Mouse (Mus musculus) cortical plate, adult 2 months (tissue): Measurements from ENCODE around the gene Ccdc91. TPM values are rescaled to one million over a fixed set of nuclear protein-coding genes. Genes with fewer than 3 reads are reported as not detected.

ENCODE experiments used
- H3K27ac ChIP-seq: fragments of 200-500 bp; 2 replicates; pipeline ENCODE4 v1.5.1; 2012; ENCODE audit warnings: low read length, control low read depth, inconsistent platforms; ENCODE audit not compliant: insufficient read depth
- H3K4me1 ChIP-seq: fragments of 200-500 bp; 2 replicates; pipeline ENCODE4 v1.6.1; 2011; ENCODE audit warnings: low read length; ENCODE audit not compliant: control insufficient read depth, insufficient read depth
- H3K4me3 ChIP-seq: fragments of 200-500 bp; 2 replicates; pipeline ENCODE4 v1.5.1; 2011; ENCODE audit warnings: mild to moderate bottlenecking, low read length, control low read depth; ENCODE audit not compliant: insufficient read depth
- CTCF ChIP-seq: fragments of 200-500 bp; IDR thresholded peaks from 2 replicates; pipeline ENCODE4 v1.5.1; 2011; ENCODE audit warnings: mild to moderate bottlenecking, control low read depth, low read length; ENCODE audit not compliant: insufficient read depth; ENCODE audit errors: extremely low read depth
- POLR2A ChIP-seq: fragments of 200-500 bp; IDR thresholded peaks from 2 replicates; pipeline ENCODE4 v1.6.1; 2011; ENCODE audit warnings: mild to moderate bottlenecking, low read length, control low read depth; ENCODE audit not compliant: insufficient read depth; ENCODE audit errors: extremely low read depth
- polyA plus RNA-seq: library from polyadenylated mRNA; depleted of rRNA; stranded (reverse); fragments of >200 nt; gene quantifications from 2 replicates; pipeline ENCODE4 v1.2.3, GENCODE M21; 2012; rRNA removed

Gene Ccdc91
- polyA plus RNA-seq, 1 experiment, result 31.3 TPM

DNA sequence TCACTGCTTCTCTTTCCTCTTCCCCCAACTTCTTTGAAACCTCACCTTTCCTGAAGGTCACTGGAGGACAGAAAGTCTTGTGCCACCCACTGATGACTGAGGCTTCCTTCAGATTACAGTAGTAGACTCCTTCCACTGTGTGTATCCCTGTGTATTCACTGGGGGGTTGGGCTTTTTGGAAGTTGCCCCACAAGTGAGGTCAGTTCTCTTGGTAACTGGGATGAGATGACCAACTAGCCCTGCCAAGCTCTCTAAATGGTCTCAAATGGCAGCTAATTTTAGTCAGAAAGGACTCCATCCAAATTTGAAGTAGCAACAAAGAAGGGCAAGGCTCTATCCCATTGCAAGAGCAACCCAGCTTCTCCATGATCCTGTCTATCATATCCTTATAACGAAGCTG, 195.7 kb downstream of the Ccdc91 start:
- Histone ChIP-seq H3K4me3 (no peak overlapping the region), H3K4me1 (no peaks in the 10 kb centered on the region), H3K27ac (no peak overlapping the region)
- TF ChIP-seq CTCF, result no peak
- TF ChIP-seq POLR2A, result no peak

DNA sequence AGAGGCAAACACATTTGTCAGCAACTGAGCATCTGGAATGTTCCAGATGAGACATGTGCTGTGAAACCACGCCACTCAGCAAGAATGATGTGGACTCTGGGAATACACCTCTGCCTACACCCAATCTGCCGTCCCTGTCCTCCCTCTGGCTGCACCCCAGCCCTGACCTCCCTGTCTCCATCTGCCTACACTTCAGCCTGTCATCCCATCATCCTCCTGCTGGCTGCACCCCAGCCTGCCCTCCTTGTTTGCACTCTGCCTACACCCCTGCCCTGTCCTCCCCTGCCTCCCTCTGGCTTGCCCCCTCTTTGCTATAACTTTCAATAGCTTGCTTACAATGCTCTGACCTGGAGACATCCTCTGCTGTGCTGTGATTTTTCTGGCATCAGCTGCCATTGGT, 196.9 kb downstream of the Ccdc91 start:
- no peak overlapping the region for H3K4me3 ChIP-seq
- H3K27ac ChIP-seq, result no peak overlapping the region
- no peak for TF ChIP-seq CTCF
- no peak for TF ChIP-seq POLR2A
- H3K4me1 ChIP-seq, result no peaks in the 10 kb centered on the region

DNA sequence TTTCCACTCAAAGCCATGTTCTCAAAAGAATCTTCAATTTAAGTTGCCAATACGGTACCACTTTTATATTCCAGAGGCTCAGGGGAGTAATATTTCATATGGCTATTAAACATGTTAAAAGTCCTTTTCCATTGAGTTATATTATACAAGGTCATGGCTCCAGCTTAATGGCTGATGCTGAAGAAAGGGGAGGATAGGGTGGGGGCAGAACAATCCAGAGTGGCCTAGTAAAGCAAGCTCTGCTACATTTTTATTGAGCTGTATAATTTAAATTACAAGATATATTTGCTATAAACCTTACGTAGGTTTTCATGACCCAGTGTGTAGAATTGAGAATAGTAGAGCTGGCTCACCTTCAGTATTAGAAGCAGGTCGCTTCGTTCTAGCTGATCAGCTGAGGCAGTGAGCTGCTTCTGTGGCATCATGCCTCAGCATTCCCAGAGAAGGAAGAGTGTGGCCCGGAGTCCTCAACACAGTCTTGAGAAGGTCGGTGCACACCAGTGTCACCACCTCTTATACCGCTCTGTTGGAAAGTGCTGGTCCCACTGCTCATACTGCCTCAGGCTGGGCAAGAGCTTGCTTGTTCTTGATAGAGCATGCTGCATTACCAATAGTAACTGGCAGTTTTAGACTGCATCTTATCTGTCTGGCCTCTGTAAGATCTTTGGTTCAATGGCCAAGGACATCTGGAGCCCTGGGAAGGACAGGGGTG, 199.6 kb downstream of the Ccdc91 start:
- H3K4me1 ChIP-seq, result no peaks in the 10 kb centered on the region
- TF ChIP-seq CTCF (no peak), POLR2A (no peak)
- no peak overlapping the region for H3K4me3 ChIP-seq
- no peak overlapping the region for H3K27ac ChIP-seq

DNA sequence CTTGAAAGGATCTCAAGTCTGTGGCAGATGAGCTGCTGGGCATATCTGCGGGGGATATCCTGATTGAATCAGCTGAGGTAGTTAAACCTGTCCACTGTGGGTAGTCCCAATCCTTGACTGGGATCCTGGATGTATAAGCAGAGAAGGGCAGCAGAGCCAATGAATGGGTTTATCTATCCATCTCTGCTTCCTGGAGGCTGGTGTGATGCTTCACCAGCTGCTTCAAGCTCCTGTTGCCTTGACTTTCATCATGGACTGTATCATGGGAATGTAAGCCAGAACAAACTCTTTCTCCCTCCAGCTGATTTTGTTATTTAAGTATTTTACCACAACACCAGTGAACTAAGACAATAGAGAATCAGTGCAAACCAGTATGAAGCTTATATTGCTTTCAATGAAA, 200.6 kb downstream of the Ccdc91 start:
- Histone ChIP-seq H3K27ac (no peak overlapping the region), H3K4me3 (no peak overlapping the region), H3K4me1 (no peaks in the 10 kb centered on the region)
- TF ChIP-seq CTCF (no peak), POLR2A (no peak)

Other genes with a start within 250 kb of the Ccdc91 start
- gene Pthlh, start 211.6 kb upstream of the Ccdc91 start, polyA plus RNA-seq, result 4.8 and 5.6 TPM in 2 replicates